Comparison of ENCODE assay signal across 11 mouse cellular contexts in genomic region chr1:39944306-39944971, GRCm38 (mm10). TPM values are rescaled to one million over a fixed set of nuclear protein-coding genes. Genes with fewer than 3 reads are reported as not detected.
DNase-seq lines count a peak whose midpoint lies in the region; ATAC-seq and TF ChIP-seq lines count a peak whose summit lies in the region.
"Had no signal": no experiment of that assay in that cellular context is flagged by ENCODE, and none has a peak within 500 bp of the region (broad histone marks: within the 10 kb centered on the region; RNA-seq: fewer than 3 reads in every experiment).

No protein-coding gene starts in this region.

- H3K9me3 ChIP-seq in kidney, postnatal 0 days (replicated peaks; ENCODE audit: low read length) = no peaks in the 10 kb centered on the region
- H3K9me3 ChIP-seq in forebrain, postnatal 0 days (ENCODE audit: low read length) = no peaks in the 10 kb centered on the region
- H3K9me3 ChIP-seq: limb, embryonic 15.5 days had no signal

- TF ChIP-seq POLR2A in kidney, adult 2 months (IDR thresholded peaks at IDR 0.05; ENCODE audit: low read depth, low read length) = no peak

- H3K4me1 ChIP-seq in kidney, postnatal 0 days (replicated peaks; ENCODE audit: insufficient read depth, low read length) = peaks cover 47% of the 10 kb centered on the region
- H3K4me1 ChIP-seq in kidney, adult 2 months (ENCODE audit: control insufficient read depth, insufficient read depth, low read length) = peaks cover 25% of the 10 kb centered on the region
- H3K4me1 ChIP-seq in forebrain, postnatal 0 days (ENCODE audit: insufficient read depth) = peaks cover 68% of the 10 kb centered on the region

- no peak for TF ChIP-seq CTCF in kidney, postnatal 0 days (IDR thresholded peaks at IDR 0.05; ENCODE audit: low read depth)
- no peak for TF ChIP-seq CTCF in kidney, adult 2 months (conservative IDR thresholded peaks at IDR 0.05; ENCODE audit: insufficient read depth, insufficient read length, low read depth, low read length)
- TF ChIP-seq CTCF in forebrain, postnatal 0 days (IDR thresholded peaks at IDR 0.05; ENCODE audit: low read depth) = no peak

- WGBS in kidney, postnatal 0 days = 49% methylated on average over 5 of the region's 5 CpGs
- 52% methylated on average over 5 of the region's 5 CpGs for WGBS in kidney, adult 2 months
- 19% methylated on average over 5 of the region's 5 CpGs for WGBS in forebrain, postnatal 0 days

- DNase-seq in kidney, postnatal 0 days (ENCODE audit: low spot score) = peak; percentile 37
- DNase-seq in kidney, adult 2 months = no peak
- DNase-seq in forebrain, postnatal 0 days = no peak
- no peak for DNase-seq in adrenal gland, postnatal 10 days
- no peak for DNase-seq in cerebellum, adult 18-20 months
- no peak for DNase-seq in layer of hippocampus, adult 9-11 months
- DNase-seq: heart, postnatal 4 days; spleen, adult 18-20 months had no signal

- no peak for ATAC-seq in kidney, postnatal 0 days (replicated peaks; ENCODE audit: low FRiP score, low read depth)
- ATAC-seq in CD4-positive, CD25-positive, alpha-beta regulatory T cell, adult 4 months = peak; percentile 45
- ATAC-seq in forebrain, postnatal 0 days = no peak
- ATAC-seq in monocyte, adult 5-6 weeks (replicated peaks; ENCODE audit: insufficient number of reproducible peaks, low FRiP score, low TSS enrichment, poor library complexity, severe bottlenecking) = peak; percentile 44; the same call in 1 of the 2 replicates

- no peak overlapping the region for H3K27ac ChIP-seq in kidney, postnatal 0 days
- H3K27ac ChIP-seq in kidney, adult 2 months (ENCODE audit: insufficient read depth, low read depth, low read length) = no peak overlapping the region
- peak overlapping the region; percentile 3; the same call in 1 of the 2 replicates for H3K27ac ChIP-seq in forebrain, postnatal 0 days (ENCODE audit: low read depth, low read length)

- H3K27me3 ChIP-seq in kidney, postnatal 0 days (ENCODE audit: insufficient read depth, low read length) = no peaks in the 10 kb centered on the region
- no peaks in the 10 kb centered on the region for H3K27me3 ChIP-seq in kidney, adult 2 months (replicated peaks; ENCODE audit: control insufficient read depth, insufficient read depth, low read length)
- H3K27me3 ChIP-seq in forebrain, postnatal 0 days (ENCODE audit: insufficient read depth, low read length) = no peaks in the 10 kb centered on the region
- H3K27me3 ChIP-seq: limb, embryonic 15.5 days had no signal

- H3K4me2 ChIP-seq in kidney, postnatal 0 days (ENCODE audit: low read length) = no peak overlapping the region
- no peak overlapping the region for H3K4me2 ChIP-seq in forebrain, postnatal 0 days (ENCODE audit: low read depth)
- H3K4me2 ChIP-seq: limb, embryonic 15.5 days had no signal

- no peak overlapping the region for H3K4me3 ChIP-seq in kidney, postnatal 0 days (replicated peaks; ENCODE audit: low read depth, low read length)
- H3K4me3 ChIP-seq in kidney, adult 2 months (ENCODE audit: insufficient read depth, low read depth, low read length) = no peak overlapping the region
- H3K4me3 ChIP-seq in forebrain, postnatal 0 days (ENCODE audit: low read depth, low read length) = no peak overlapping the region
- H3K4me3 ChIP-seq: limb, embryonic 15.5 days had no signal

- H3K36me3 ChIP-seq in kidney, postnatal 0 days (ENCODE audit: insufficient read depth, low read length) = no peaks in the 10 kb centered on the region
- no peaks in the 10 kb centered on the region for H3K36me3 ChIP-seq in kidney, adult 2 months (ENCODE audit: control insufficient read depth, insufficient read depth, low read length)
- no peaks in the 10 kb centered on the region for H3K36me3 ChIP-seq in forebrain, postnatal 0 days (ENCODE audit: insufficient read depth)
- H3K36me3 ChIP-seq: limb, embryonic 15.5 days had no signal

- no peak overlapping the region for H3K9ac ChIP-seq in kidney, postnatal 0 days (ENCODE audit: low read depth, low read length)
- no peak overlapping the region for H3K9ac ChIP-seq in forebrain, postnatal 0 days
- H3K9ac ChIP-seq: limb, embryonic 15.5 days had no signal

RNA-seq across cellular contexts. Expression of gene Map4k4, which starts 43.7 kb away (rescaled TPM):
- 14.4 and 16.2 TPM in 2 replicates for polyA plus RNA-seq in kidney, postnatal 0 days (2015; fragmentation: Nextera tagmentation; extraction: Ambion mirVana)
- 28.3 and 29.2 TPM in 2 replicates for polyA plus RNA-seq in kidney, adult 2 months (2012; rRNA removed)
- 10 to 100 TPM; 29.5 to 30.3 TPM for polyA plus RNA-seq in CD4-positive, CD25-positive, alpha-beta regulatory T cell, adult 4 months (2017; shearing (Covaris generic))
- total RNA-seq in forebrain, postnatal 0 days (2014; rRNA removed) = 201 and 241 TPM in 2 replicates
- 11.9 and 21.3 TPM in 2 replicates for polyA plus RNA-seq in forebrain, postnatal 0 days (2015; fragmentation: Nextera tagmentation; extraction: Ambion mirVana)
- total RNA-seq in monocyte, adult 5-6 weeks (2017) = 327 to 401 TPM (median 363 TPM) in 3 replicates
- 100 to 1,000 TPM; 138 to 167 TPM for total RNA-seq in adrenal gland, postnatal 10 days (2021)

Comparison
In these comparisons a context has a peak if more than half of its experiments do, and no peak if none do; other contexts are left out.
1. ATAC-seq: peak in CD4-positive, CD25-positive, alpha-beta regulatory T cell, adult 4 months (single experiment) and monocyte, adult 5-6 weeks (single experiment); none in kidney, postnatal 0 days (single experiment) and forebrain, postnatal 0 days (single experiment).